Mouse (Mus musculus) right cerebral cortex, postnatal 36 days (tissue): Measurements from ENCODE around the gene Gm49384.
"Not testable (repeated sequence)": the region's sequence is repeated elsewhere in the genome, so short reads cannot be mapped to it uniquely, and the experiment has no call there.

Experiments
- DNase-seq, 2 experiments: peaks; one replicate each; pipeline ENCODE4 v3.0.0; 2022; ENCODE audit warnings: low spot score in 2 of 2, mixed read lengths in 1 of 2

Gene Gm49384

GRCm38 (mm10) chr12:69167656-69168460, 36.2 kb downstream of the Gm49384 start:
- DNase-seq, result no peak

- not testable (repeated sequence) for DNase-seq
Observed at GRCm38 (mm10) chr12:69166861-69167581, 37.0 kb downstream of the Gm49384 start.

- DNase-seq, result no peak
Observed at GRCm38 (mm10) chr12:69164904-69165303, 39.2 kb downstream of the Gm49384 start.

GRCm38 (mm10) chr12:69163586-69163985, 40.5 kb downstream of the Gm49384 start:
- DNase-seq, result not testable (repeated sequence)

GRCm38 (mm10) chr12:69160677-69161076, 43.4 kb downstream of the Gm49384 start:
- not testable (repeated sequence) for DNase-seq

- no peak for DNase-seq
Observed at GRCm38 (mm10) chr12:69159578-69159940, 44.5 kb downstream of the Gm49384 start.

- DNase-seq, result peak; percentile 98 to 99
Observed at GRCm38 (mm10) chr12:69158765-69159577, 45.1 kb downstream of the Gm49384 start, which contains the start of gene Rps29. Rps29 (minus strand) TSS chr12:69159186.

- no peak for DNase-seq
Observed at GRCm38 (mm10) chr12:69158366-69158764, 45.7 kb downstream of the Gm49384 start.

- DNase-seq, result no peak
Observed at GRCm38 (mm10) chr12:69157107-69157506, 47.0 kb downstream of the Gm49384 start.

GRCm38 (mm10) chr12:69156436-69156835, 47.6 kb downstream of the Gm49384 start:
- DNase-seq, result no peak

- no peak for DNase-seq
Observed at GRCm38 (mm10) chr12:69155923-69156322, 48.1 kb downstream of the Gm49384 start.

GRCm38 (mm10) chr12:69150049-69150448, 54.0 kb downstream of the Gm49384 start:
- no peak for DNase-seq

- no peak for DNase-seq
Observed at GRCm38 (mm10) chr12:69147166-69147735, 56.8 kb downstream of the Gm49384 start.

GRCm38 (mm10) chr12:69143460-69143859, 60.6 kb downstream of the Gm49384 start:
- no peak for DNase-seq

- no peak for DNase-seq
Observed at GRCm38 (mm10) chr12:69139841-69140240, 64.2 kb downstream of the Gm49384 start.
